Mouse (Mus musculus) kidney, adult 18-20 months (tissue): Measurements from ENCODE around the gene Olfr381.
"Not testable (repeated sequence)": the region's sequence is repeated elsewhere in the genome, so short reads cannot be mapped to it uniquely, and the experiment has no call there.

ENCODE experiments used
- DNase-seq: peaks from one replicate; pipeline ENCODE4 v3.0.0; 2021

The Olfr381 gene

DNA sequence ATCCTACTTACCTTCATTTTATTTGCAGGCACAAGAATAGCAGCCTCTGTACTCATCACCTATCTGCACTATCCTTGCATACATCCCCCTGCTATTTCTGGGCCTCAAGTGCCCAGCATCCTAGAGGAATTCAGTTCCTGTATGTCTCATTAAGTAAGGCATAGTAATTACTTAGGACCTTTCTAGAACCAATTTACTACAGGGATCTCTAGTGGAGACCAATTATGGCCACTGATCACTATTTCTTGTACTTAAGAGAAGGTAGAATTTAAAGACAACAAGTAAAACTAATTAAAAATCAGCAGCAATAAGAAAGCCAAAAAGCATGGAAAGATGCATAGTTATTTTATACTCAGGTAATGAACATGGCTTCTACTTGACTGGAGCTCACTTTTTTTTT lies at the start of gene Olfr381:
Gene Olfr381, minus strand, starts transcription at position 101 of the 400 bp plus-strand sequence.
- DNase-seq, result no peak

- not testable (repeated sequence) for DNase-seq
These were observed 37.6 kb upstream of the Olfr381 start for GRCm38 (mm10) chr11:73528971-73529370.

GRCm38 (mm10) chr11:73517097-73517496 lies 25.7 kb upstream of the Olfr381 start, which contains the start of gene Olfr382:
Gene Olfr382, minus strand, starts transcription at chr11:73517197.
- no peak for DNase-seq

DNA sequence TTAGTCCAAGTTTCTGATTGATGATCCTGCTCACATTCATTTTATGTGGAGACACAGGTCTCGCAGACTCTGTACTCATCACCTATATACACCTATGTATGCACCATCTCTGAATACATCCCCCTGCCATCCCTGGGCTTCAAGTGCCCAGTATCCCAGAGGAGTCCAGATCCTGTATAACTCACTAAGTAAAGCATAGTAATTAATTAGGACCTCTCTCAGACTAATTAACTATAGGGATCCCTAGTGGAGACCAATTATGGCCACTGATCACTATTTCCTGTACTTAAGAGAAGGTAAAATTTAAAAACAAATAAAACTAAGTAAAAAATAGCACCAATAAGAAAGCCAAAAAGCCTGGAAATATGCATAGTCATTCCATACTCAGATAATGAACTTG lies 34.0 kb downstream of the Olfr381 start, which contains the start of gene Olfr380:
Gene Olfr380, minus strand, starts transcription at position 101 of the 400 bp plus-strand sequence.
- no peak for DNase-seq
